Mouse (Mus musculus) olfactory bulb, adult 2 months (tissue): ENCODE results near the gene Rev1. TPM values are rescaled to one million over a fixed set of nuclear protein-coding genes. Genes with fewer than 3 reads are reported as not detected.

Experiments used
- H3K27ac ChIP-seq: fragments of 200-500 bp; 2 replicates; pipeline ENCODE4 v1.5.1; 2012; ENCODE audit warnings: low read depth, low read length; ENCODE audit not compliant: insufficient read depth
- H3K4me1 ChIP-seq: fragments of 200-500 bp; 2 replicates; pipeline ENCODE4 v1.6.1; 2012; ENCODE audit warnings: low read length; ENCODE audit not compliant: control insufficient read depth, insufficient read depth
- H3K4me3 ChIP-seq: fragments of 200-500 bp; 2 replicates; pipeline ENCODE4 v1.5.1; 2012; ENCODE audit warnings: mild to moderate bottlenecking, low read depth, low read length, moderate library complexity; ENCODE audit not compliant: insufficient read depth
- CTCF ChIP-seq: fragments of 200-500 bp; IDR thresholded peaks from 2 replicates; pipeline ENCODE4 v1.5.1; 2012; ENCODE audit warnings: low read depth, mild to moderate bottlenecking, low read length, moderate library complexity; ENCODE audit not compliant: insufficient read depth
- POLR2A ChIP-seq: fragments of 200-500 bp; IDR thresholded peaks from 2 replicates; pipeline ENCODE4 v1.6.1; 2012; ENCODE audit warnings: mild to moderate bottlenecking, low read depth, low read length, moderate library complexity; ENCODE audit not compliant: insufficient read depth
- WGBS: fragments of 180-500 bp; shearing (Covaris S2); methylation state at CpG from one replicate; pipeline ENCODE4 v1.1.7; 2018; 5-methylcytosine and 5-hydroxymethylcytosine counted together
- polyA plus RNA-seq: library from polyadenylated mRNA; stranded (reverse); fragments of >200 nt; gene quantifications from 2 replicates; pipeline ENCODE4 v1.2.4, GENCODE M21; 2012; ENCODE audit warnings: low replicate concordance; ENCODE audit not compliant: missing spikeins, insufficient read depth, insufficient read length

The Rev1 gene
- polyA plus RNA-seq, 1 experiment: not detected

- Histone ChIP-seq H3K4me3 (no peak overlapping the region), H3K27ac (no peak overlapping the region), H3K4me1 (no peaks in the 10 kb centered on the region)
- WGBS: 76% methylated on average over 3 of the region's 3 CpGs
- no peak for TF ChIP-seq CTCF
- TF ChIP-seq POLR2A: no peak
Measured at GRCm38 (mm10) chr1:38048121-38048520, 81.5 kb downstream of the Rev1 start.

GRCm38 (mm10) chr1:38038898-38039297 lies 90.7 kb downstream of the Rev1 start:
- Histone ChIP-seq H3K27ac (no peak overlapping the region), H3K4me1 (no peaks in the 10 kb centered on the region), H3K4me3 (no peak overlapping the region)
- 77% methylated on average over 2 of the region's 2 CpGs for WGBS
- TF ChIP-seq CTCF: no peak
- no peak for TF ChIP-seq POLR2A

- H3K27ac ChIP-seq: no peak overlapping the region
- H3K4me3 ChIP-seq: no peak overlapping the region
- H3K4me1 ChIP-seq: no peaks in the 10 kb centered on the region
- TF ChIP-seq POLR2A (no peak), CTCF (no peak)
- 85% methylated on average over 5 of the region's 5 CpGs for WGBS
Measured at GRCm38 (mm10) chr1:38037375-38037774, 92.2 kb downstream of the Rev1 start.

- TF ChIP-seq CTCF: no peak
- no peak for TF ChIP-seq POLR2A
- WGBS: 77% methylated on average over 4 of the region's 4 CpGs
- no peak overlapping the region for H3K4me3 ChIP-seq
- no peak overlapping the region for H3K27ac ChIP-seq
- H3K4me1 ChIP-seq: no peaks in the 10 kb centered on the region
Measured at GRCm38 (mm10) chr1:38035521-38035920, 94.1 kb downstream of the Rev1 start.

GRCm38 (mm10) chr1:38031391-38031790 lies 98.2 kb downstream of the Rev1 start:
- Histone ChIP-seq H3K27ac (no peak overlapping the region), H3K4me1 (no peaks in the 10 kb centered on the region), H3K4me3 (no peak overlapping the region)
- 89% methylated on average over 5 of the region's 5 CpGs for whole genome bisulfite sequencing
- TF ChIP-seq CTCF: no peak

- Histone ChIP-seq H3K4me1 (no peaks in the 10 kb centered on the region), H3K4me3 (no peak overlapping the region), H3K27ac (no peak overlapping the region)
- 95% methylated on average over 7 of the region's 7 CpGs for WGBS
- TF ChIP-seq CTCF (no peak), POLR2A (no peak)
Measured at GRCm38 (mm10) chr1:38027301-38027700, 102.3 kb downstream of the Rev1 start.

- WGBS: 53% methylated on average over 2 of the region's 2 CpGs
- TF ChIP-seq POLR2A: no peak
- no peak for TF ChIP-seq CTCF
- no peak overlapping the region for H3K4me3 ChIP-seq
- H3K27ac ChIP-seq: no peak overlapping the region
- H3K4me1 ChIP-seq: no peaks in the 10 kb centered on the region
Measured at GRCm38 (mm10) chr1:38014551-38015203, 114.9 kb downstream of the Rev1 start.

GRCm38 (mm10) chr1:38012509-38012908 lies 117.1 kb downstream of the Rev1 start:
- TF ChIP-seq POLR2A (no peak), CTCF (no peak)
- no peaks in the 10 kb centered on the region for H3K4me1 ChIP-seq
- no peak overlapping the region for H3K4me3 ChIP-seq
- no peak overlapping the region for H3K27ac ChIP-seq

- Histone ChIP-seq H3K27ac (no peak overlapping the region), H3K4me1 (no peaks in the 10 kb centered on the region), H3K4me3 (no peak overlapping the region)
- WGBS: 84% methylated on average over 3 of the region's 3 CpGs
- TF ChIP-seq POLR2A (no peak), CTCF (no peak)
Measured at GRCm38 (mm10) chr1:38012104-38012503, 117.5 kb downstream of the Rev1 start.

GRCm38 (mm10) chr1:38011647-38012046 lies 118.0 kb downstream of the Rev1 start:
- Histone ChIP-seq H3K4me3 (no peak overlapping the region), H3K4me1 (no peaks in the 10 kb centered on the region), H3K27ac (no peak overlapping the region)
- 81% methylated on average over 6 of the region's 6 CpGs for WGBS
- TF ChIP-seq CTCF (no peak), POLR2A (no peak)
